Mouse (Mus musculus) kidney, adult 18-20 months (tissue): ENCODE measurements at regions not wholly inside any gene's neighbourhood (a gene's known extent, or its start where the extent isn't known, plus 50 kb on each side); places are given as distances from the start of the nearest gene placed in this dataset.

Experiments used
- DNase-seq: peaks from one replicate; pipeline ENCODE4 v3.0.0; 2021

GRCm38 (mm10) chr5:28903805-28904320, 291.9 kb upstream of the Rnf32 start:
- no peak for DNase-seq

- no peak for DNase-seq
These were observed 303.0 kb upstream of the Rnf32 start for GRCm38 (mm10) chr5:28892703-28893249.

GRCm38 (mm10) chr5:28891988-28892387, 303.8 kb upstream of the Rnf32 start:
- no peak for DNase-seq

GRCm38 (mm10) chr5:28884746-28885365, 310.9 kb upstream of the Rnf32 start:
- DNase-seq, result no peak

GRCm38 (mm10) chr5:28876199-28876598, 319.6 kb upstream of the Rnf32 start:
- DNase-seq, result no peak

GRCm38 (mm10) chr5:28873600-28874265, 322.1 kb upstream of the Rnf32 start:
- DNase-seq, result no peak

GRCm38 (mm10) chr5:28859604-28860371, 336.0 kb upstream of the Rnf32 start:
- DNase-seq, result no peak

- DNase-seq, result no peak
These were observed 357.5 kb upstream of the Rnf32 start for GRCm38 (mm10) chr5:28838141-28838925.

- DNase-seq, result no peak
These were observed 352.0 kb upstream of the Shh start for GRCm38 (mm10) chr5:28819091-28819490.

GRCm38 (mm10) chr5:28807950-28808349, 340.9 kb upstream of the Shh start:
- no peak for DNase-seq

- DNase-seq, result no peak
These were observed 332.4 kb upstream of the Shh start for GRCm38 (mm10) chr5:28799464-28799863.

- DNase-seq, result no peak
These were observed 331.3 kb upstream of the Shh start for GRCm38 (mm10) chr5:28798361-28798760.

- no peak for DNase-seq
These were observed 328.2 kb upstream of the Shh start for GRCm38 (mm10) chr5:28795130-28795758.

GRCm38 (mm10) chr5:28793781-28794180, 326.7 kb upstream of the Shh start:
- DNase-seq, result no peak

GRCm38 (mm10) chr5:28785347-28786060, 318.4 kb upstream of the Shh start:
- DNase-seq, result no peak

GRCm38 (mm10) chr5:28784339-28784966, 317.4 kb upstream of the Shh start:
- DNase-seq, result no peak

- DNase-seq, result no peak
These were observed 308.7 kb upstream of the Shh start for GRCm38 (mm10) chr5:28775648-28776359.

- no peak for DNase-seq
These were observed 304.7 kb upstream of the Shh start for GRCm38 (mm10) chr5:28771796-28772195.

GRCm38 (mm10) chr5:28756171-28756948, 289.3 kb upstream of the Shh start:
- no peak for DNase-seq
